Mouse (Mus musculus) thymus, postnatal 4 days (tissue): ENCODE measurements around the gene Cd47.

ENCODE experiments used
- DNase-seq: peaks from one replicate; pipeline ENCODE4 v3.0.0; 2021

Cd47 gene

GRCm38 (mm10) chr16:49876291-49877030 lies 76.1 kb downstream of the Cd47 start:
- no peak for DNase-seq

- no peak for DNase-seq
These were observed 76.9 kb downstream of the Cd47 start for GRCm38 (mm10) chr16:49877243-49877642.

GRCm38 (mm10) chr16:49878051-49878450 lies 77.7 kb downstream of the Cd47 start:
- DNase-seq = no peak

- DNase-seq = no peak
These were observed 86.2 kb downstream of the Cd47 start for GRCm38 (mm10) chr16:49886403-49887066.

- DNase-seq = no peak
These were observed 87.0 kb downstream of the Cd47 start for GRCm38 (mm10) chr16:49887290-49887689.

GRCm38 (mm10) chr16:49887811-49888564 lies 87.7 kb downstream of the Cd47 start:
- DNase-seq = no peak

- no peak for DNase-seq
These were observed 88.8 kb downstream of the Cd47 start for GRCm38 (mm10) chr16:49889031-49889655.

- no peak for DNase-seq
These were observed 91.9 kb downstream of the Cd47 start for GRCm38 (mm10) chr16:49892252-49892651.

GRCm38 (mm10) chr16:49892945-49893344 lies 92.6 kb downstream of the Cd47 start:
- peak; percentile 80 for DNase-seq

GRCm38 (mm10) chr16:49894624-49895023 lies 94.3 kb downstream of the Cd47 start:
- DNase-seq = no peak

- DNase-seq = no peak
These were observed 95.8 kb downstream of the Cd47 start for GRCm38 (mm10) chr16:49896132-49896531.

- no peak for DNase-seq
These were observed 101.1 kb downstream of the Cd47 start for GRCm38 (mm10) chr16:49901395-49901794.

GRCm38 (mm10) chr16:49902083-49902482 lies 101.8 kb downstream of the Cd47 start:
- DNase-seq = no peak

GRCm38 (mm10) chr16:49904248-49904930 lies 104.1 kb downstream of the Cd47 start:
- no peak for DNase-seq

GRCm38 (mm10) chr16:49905041-49905440 lies 104.7 kb downstream of the Cd47 start:
- no peak for DNase-seq

GRCm38 (mm10) chr16:49905601-49906001 lies 105.3 kb downstream of the Cd47 start:
- no peak for DNase-seq

GRCm38 (mm10) chr16:49906066-49906465 lies 105.7 kb downstream of the Cd47 start:
- DNase-seq = no peak

GRCm38 (mm10) chr16:49906940-49907339 lies 106.6 kb downstream of the Cd47 start:
- DNase-seq = no peak

GRCm38 (mm10) chr16:49907356-49907755 lies 107.0 kb downstream of the Cd47 start:
- no peak for DNase-seq

GRCm38 (mm10) chr16:49909536-49909935 lies 109.2 kb downstream of the Cd47 start:
- DNase-seq = no peak

- no peak for DNase-seq
These were observed 113.8 kb downstream of the Cd47 start for GRCm38 (mm10) chr16:49914094-49914493.
